Mouse (Mus musculus): ENCODE data around the gene Lrrc1. TPM values are rescaled to one million over a fixed set of nuclear protein-coding genes. Genes with fewer than 3 reads are reported as not detected.

Gene Lrrc1
- polyA plus RNA-seq, 1 experiment from 2014 or later: 5.8 TPM

- peaks cover 4% of the 10 kb centered on the region for H3K4me1 ChIP-seq (replicated peaks; ENCODE audit: control insufficient read depth, insufficient read depth, low read length)
- no peak overlapping the region for H3K4me2 ChIP-seq
- WGBS: 85% methylated on average over 6 of the region's 6 CpGs
- no peak overlapping the region for H3K27ac ChIP-seq (ENCODE audit: low read depth, low read length)
- no peaks in the 10 kb centered on the region for H3K9me3 ChIP-seq (ENCODE audit: control insufficient read depth, low read length)
- no peaks in the 10 kb centered on the region for H3K27me3 ChIP-seq (replicated peaks; ENCODE audit: control insufficient read depth, insufficient read depth, low read length)
- H3K4me3 ChIP-seq (ENCODE audit: low read depth, low read length): no peak overlapping the region
- no peak overlapping the region for H3K9ac ChIP-seq (ENCODE audit: low read depth, low read length)
- DNase-seq (ENCODE audit: low spot score) (no peak), ATAC-seq (replicated peaks; ENCODE audit: low FRiP score) (no peak)
- H3K36me3 ChIP-seq (ENCODE audit: control insufficient read depth, insufficient read depth, low read length): no peaks in the 10 kb centered on the region
These were observed 42.5 kb downstream of the Lrrc1 start for GRCm38 (mm10) chr9:77502171-77502547.

- Histone ChIP-seq H3K27ac (ENCODE audit: low read depth, low read length) (no peak overlapping the region), H3K9me3 (ENCODE audit: control insufficient read depth, low read length) (no peaks in the 10 kb centered on the region), H3K9ac (ENCODE audit: low read depth, low read length) (no peak overlapping the region), H3K4me2 (no peak overlapping the region), H3K4me3 (ENCODE audit: low read depth, low read length) (no peak overlapping the region), H3K4me1 (replicated peaks; ENCODE audit: control insufficient read depth, insufficient read depth, low read length) (peaks cover 11% of the 10 kb centered on the region), H3K36me3 (ENCODE audit: control insufficient read depth, insufficient read depth, low read length) (no peaks in the 10 kb centered on the region), H3K27me3 (replicated peaks; ENCODE audit: control insufficient read depth, insufficient read depth, low read length) (no peaks in the 10 kb centered on the region)
- DNase-seq (ENCODE audit: low spot score): no peak
- 77% methylated on average over 6 of the region's 6 CpGs for WGBS
- no peak for ATAC-seq (replicated peaks; ENCODE audit: low FRiP score)
These were observed 45.6 kb downstream of the Lrrc1 start for GRCm38 (mm10) chr9:77499084-77499483.

GRCm38 (mm10) chr9:77498406-77498805 is 46.3 kb downstream of the Lrrc1 start:
- H3K4me3 ChIP-seq (ENCODE audit: low read depth, low read length): no peak overlapping the region
- H3K4me1 ChIP-seq (replicated peaks; ENCODE audit: control insufficient read depth, insufficient read depth, low read length): peaks cover 11% of the 10 kb centered on the region
- DNase-seq (ENCODE audit: low spot score) (no peak), ATAC-seq (replicated peaks; ENCODE audit: low FRiP score) (no peak)
- no peaks in the 10 kb centered on the region for H3K9me3 ChIP-seq (ENCODE audit: control insufficient read depth, low read length)
- H3K27ac ChIP-seq (ENCODE audit: low read depth, low read length): no peak overlapping the region
- no peaks in the 10 kb centered on the region for H3K27me3 ChIP-seq (replicated peaks; ENCODE audit: control insufficient read depth, insufficient read depth, low read length)
- H3K36me3 ChIP-seq (ENCODE audit: control insufficient read depth, insufficient read depth, low read length): no peaks in the 10 kb centered on the region
- no peak overlapping the region for H3K9ac ChIP-seq (ENCODE audit: low read depth, low read length)
- WGBS: 53% methylated on average over 3 of the region's 3 CpGs
- H3K4me2 ChIP-seq: no peak overlapping the region

- H3K9me3 ChIP-seq (ENCODE audit: control insufficient read depth, low read length): no peaks in the 10 kb centered on the region
- H3K36me3 ChIP-seq (ENCODE audit: control insufficient read depth, insufficient read depth, low read length): no peaks in the 10 kb centered on the region
- H3K27me3 ChIP-seq (replicated peaks; ENCODE audit: control insufficient read depth, insufficient read depth, low read length): no peaks in the 10 kb centered on the region
- 54% methylated on average over 6 of the region's 6 CpGs for WGBS
- 0 out of 2 replicates have a peak overlapping the region, but pooled peaks have one; percentile 10 for H3K9ac ChIP-seq (ENCODE audit: low read depth, low read length)
- 0 out of 2 replicates have a peak overlapping the region, but pooled peaks have one; percentile 0 for H3K27ac ChIP-seq (ENCODE audit: low read depth, low read length)
- ATAC-seq (replicated peaks; ENCODE audit: low FRiP score): no peak
- DNase-seq (ENCODE audit: low spot score): no peak
- H3K4me2 ChIP-seq: no peak overlapping the region
- peaks cover 11% of the 10 kb centered on the region for H3K4me1 ChIP-seq (replicated peaks; ENCODE audit: control insufficient read depth, insufficient read depth, low read length)
- H3K4me3 ChIP-seq (ENCODE audit: low read depth, low read length): no peak overlapping the region
These were observed 47.5 kb downstream of the Lrrc1 start for GRCm38 (mm10) chr9:77497173-77497572.

GRCm38 (mm10) chr9:77496540-77497062 is 48.1 kb downstream of the Lrrc1 start:
- no peak overlapping the region for H3K4me3 ChIP-seq (ENCODE audit: low read depth, low read length)
- H3K4me1 ChIP-seq (replicated peaks; ENCODE audit: control insufficient read depth, insufficient read depth, low read length): peaks cover 11% of the 10 kb centered on the region
- WGBS: 25% methylated on average over 12 of the region's 12 CpGs
- 0 out of 2 replicates have a peak overlapping the region, but pooled peaks have one; percentile 10 for H3K9ac ChIP-seq (ENCODE audit: low read depth, low read length)
- H3K9me3 ChIP-seq (ENCODE audit: control insufficient read depth, low read length): no peaks in the 10 kb centered on the region
- ATAC-seq (replicated peaks; ENCODE audit: low FRiP score) (no peak; the same call in 1 of the 2 replicates), DNase-seq (ENCODE audit: low spot score) (no peak)
- H3K27ac ChIP-seq (ENCODE audit: low read depth, low read length): 0 out of 2 replicates have a peak overlapping the region, but pooled peaks have one; percentile 0
- no peaks in the 10 kb centered on the region for H3K27me3 ChIP-seq (replicated peaks; ENCODE audit: control insufficient read depth, insufficient read depth, low read length)
- H3K4me2 ChIP-seq: no peak overlapping the region
- H3K36me3 ChIP-seq (ENCODE audit: control insufficient read depth, insufficient read depth, low read length): no peaks in the 10 kb centered on the region

- WGBS: 70% methylated on average over 7 of the region's 7 CpGs
- ATAC-seq (replicated peaks; ENCODE audit: low FRiP score) (0 out of 2 replicates have a peak, but pooled peaks have one; percentile 15), DNase-seq (ENCODE audit: low spot score) (no peak)
- Histone ChIP-seq H3K36me3 (ENCODE audit: control insufficient read depth, insufficient read depth, low read length) (no peaks in the 10 kb centered on the region), H3K4me3 (ENCODE audit: low read depth, low read length) (no peak overlapping the region), H3K9ac (ENCODE audit: low read depth, low read length) (no peak overlapping the region), H3K4me2 (no peak overlapping the region), H3K27me3 (replicated peaks; ENCODE audit: control insufficient read depth, insufficient read depth, low read length) (no peaks in the 10 kb centered on the region), H3K4me1 (replicated peaks; ENCODE audit: control insufficient read depth, insufficient read depth, low read length) (peaks cover 9% of the 10 kb centered on the region), H3K9me3 (ENCODE audit: control insufficient read depth, low read length) (no peaks in the 10 kb centered on the region), H3K27ac (ENCODE audit: low read depth, low read length) (no peak overlapping the region)
These were observed 50.4 kb downstream of the Lrrc1 start for GRCm38 (mm10) chr9:77494307-77494706.

- no peak for DNase-seq (ENCODE audit: low spot score)
- Histone ChIP-seq H3K36me3 (ENCODE audit: control insufficient read depth, insufficient read depth, low read length) (no peaks in the 10 kb centered on the region), H3K9ac (ENCODE audit: low read depth, low read length) (no peak overlapping the region), H3K4me1 (replicated peaks; ENCODE audit: control insufficient read depth, insufficient read depth, low read length) (no peaks in the 10 kb centered on the region), H3K27me3 (replicated peaks; ENCODE audit: control insufficient read depth, insufficient read depth, low read length) (no peaks in the 10 kb centered on the region), H3K4me2 (no peak overlapping the region), H3K9me3 (ENCODE audit: control insufficient read depth, low read length) (no peaks in the 10 kb centered on the region), H3K27ac (ENCODE audit: low read depth, low read length) (no peak overlapping the region), H3K4me3 (ENCODE audit: low read depth, low read length) (no peak overlapping the region)
- no peak for ATAC-seq (replicated peaks; ENCODE audit: low FRiP score)
- 88% methylated on average over 11 of the region's 11 CpGs for WGBS
These were observed 56.1 kb downstream of the Lrrc1 start for GRCm38 (mm10) chr9:77488611-77489010.

GRCm38 (mm10) chr9:77487427-77487826 is 57.2 kb downstream of the Lrrc1 start:
- Histone ChIP-seq H3K27ac (ENCODE audit: low read depth, low read length) (no peak overlapping the region), H3K4me1 (replicated peaks; ENCODE audit: control insufficient read depth, insufficient read depth, low read length) (no peaks in the 10 kb centered on the region), H3K36me3 (ENCODE audit: control insufficient read depth, insufficient read depth, low read length) (no peaks in the 10 kb centered on the region), H3K27me3 (replicated peaks; ENCODE audit: control insufficient read depth, insufficient read depth, low read length) (no peaks in the 10 kb centered on the region), H3K4me3 (ENCODE audit: low read depth, low read length) (no peak overlapping the region), H3K9me3 (ENCODE audit: control insufficient read depth, low read length) (no peaks in the 10 kb centered on the region), H3K4me2 (no peak overlapping the region), H3K9ac (ENCODE audit: low read depth, low read length) (no peak overlapping the region)
- no peak for DNase-seq (ENCODE audit: low spot score)
- WGBS: 88% methylated on average over 7 of the region's 7 CpGs
- no peak for ATAC-seq (replicated peaks; ENCODE audit: low FRiP score)

GRCm38 (mm10) chr9:77485915-77486314 is 58.8 kb downstream of the Lrrc1 start:
- Histone ChIP-seq H3K4me3 (ENCODE audit: low read depth, low read length) (no peak overlapping the region), H3K27ac (ENCODE audit: low read depth, low read length) (no peak overlapping the region), H3K4me1 (replicated peaks; ENCODE audit: control insufficient read depth, insufficient read depth, low read length) (peaks cover 4% of the 10 kb centered on the region), H3K36me3 (ENCODE audit: control insufficient read depth, insufficient read depth, low read length) (no peaks in the 10 kb centered on the region), H3K4me2 (no peak overlapping the region), H3K9me3 (ENCODE audit: control insufficient read depth, low read length) (no peaks in the 10 kb centered on the region), H3K9ac (ENCODE audit: low read depth, low read length) (no peak overlapping the region), H3K27me3 (replicated peaks; ENCODE audit: control insufficient read depth, insufficient read depth, low read length) (no peaks in the 10 kb centered on the region)
- no peak for DNase-seq (ENCODE audit: low spot score)
- WGBS: 77% methylated on average over 12 of the region's 12 CpGs
- ATAC-seq (replicated peaks; ENCODE audit: low FRiP score): no peak

Measured in liver, embryonic 11.5 days (tissue).